Mouse (Mus musculus) layer of hippocampus, adult 11-12 months (tissue): ENCODE measurements at regions not wholly inside any gene's neighbourhood (a gene's known extent, or its start where the extent isn't known, plus 50 kb on each side); places are given as distances from the start of the nearest gene placed in this dataset.

ENCODE experiments used
- DNase-seq: peaks from one replicate; pipeline ENCODE4 v3.0.0; 2022; ENCODE audit warnings: low spot score

DNA sequence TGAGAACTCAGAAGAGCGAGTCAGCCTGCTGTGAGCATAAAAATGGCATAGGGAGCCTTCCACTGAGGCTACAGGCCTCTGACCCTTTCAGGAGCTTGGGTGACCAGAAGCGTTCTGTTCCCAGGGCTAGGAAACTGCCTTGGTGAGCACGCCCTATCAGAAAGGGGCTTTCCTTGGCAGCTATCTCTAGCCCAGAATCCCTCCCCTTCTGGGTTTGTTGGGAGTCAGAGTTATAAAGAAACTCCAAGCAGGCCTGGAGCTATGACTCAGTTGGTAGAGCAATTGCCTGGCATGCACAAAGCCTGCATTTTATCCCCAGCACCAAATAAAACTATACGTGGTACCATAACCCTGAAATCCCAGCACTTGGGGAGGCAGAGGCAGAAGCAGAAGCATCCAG lies 85.7 kb upstream of the 4930412O13Rik start:
- no peak for DNase-seq

DNA sequence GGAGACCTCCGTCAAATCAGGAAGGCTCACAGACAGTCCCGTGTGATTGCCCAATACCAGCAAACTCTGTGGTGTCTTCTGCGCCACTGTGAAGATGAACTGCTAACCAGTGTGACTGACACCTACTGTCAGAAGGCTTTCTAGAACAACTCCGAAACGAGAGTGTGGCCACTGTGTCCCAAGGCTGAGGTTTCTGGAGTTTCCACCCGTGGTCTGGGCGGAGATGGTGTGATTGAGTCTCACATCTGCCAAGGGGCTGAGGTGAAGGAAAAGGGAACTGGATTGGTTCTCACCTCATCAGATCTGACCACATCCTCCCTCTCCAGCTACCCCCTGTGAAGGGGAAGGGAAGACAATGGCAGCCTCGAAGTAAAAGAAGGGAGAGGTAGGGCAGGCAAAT lies 79.6 kb upstream of the 4930412O13Rik start:
- DNase-seq = no peak

DNA sequence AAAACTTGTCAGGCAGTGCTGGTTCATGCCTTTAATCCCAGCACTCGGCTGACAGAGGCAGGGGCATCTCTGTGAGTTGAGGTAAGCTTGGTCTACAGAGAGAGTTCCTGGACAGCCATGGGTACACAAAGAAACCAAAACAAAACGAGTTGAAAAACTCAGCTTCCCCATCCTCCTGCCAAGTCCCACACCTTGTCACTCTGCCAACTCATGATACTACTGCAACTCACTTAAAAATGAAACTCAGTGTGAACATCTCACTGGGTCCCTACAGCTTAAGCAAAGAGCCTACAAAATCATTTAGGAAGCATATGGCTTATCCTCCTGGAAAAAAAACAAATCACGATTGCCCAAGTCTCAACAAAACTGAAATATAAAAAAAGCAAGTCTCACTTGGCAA lies 76.7 kb upstream of the 4930412O13Rik start:
- DNase-seq = no peak

DNA sequence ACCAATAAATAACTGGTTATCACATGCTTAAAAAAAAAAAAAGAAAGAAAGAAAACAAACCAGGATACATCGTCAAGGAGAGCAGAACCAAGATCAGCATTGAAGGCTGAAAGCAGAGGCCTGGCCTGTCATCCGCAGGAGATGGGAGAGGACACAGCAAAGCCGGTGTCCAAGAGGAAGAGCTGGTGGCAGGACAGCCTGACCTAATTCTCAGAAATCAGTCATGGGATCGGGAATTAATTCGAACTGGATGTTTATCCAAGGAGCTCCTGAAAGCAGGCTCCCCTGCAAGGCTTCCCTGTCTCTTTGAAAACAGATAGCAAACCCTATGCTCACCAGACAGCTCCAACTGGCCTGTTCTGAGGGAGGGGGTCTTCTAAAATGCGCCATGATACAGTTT lies 75.5 kb upstream of the 4930412O13Rik start:
- no peak for DNase-seq
